Mouse (Mus musculus) skeletal muscle tissue, adult 2 months (tissue): Measurements from ENCODE around the gene Fgf3.
"Not testable (repeated sequence)": the region's sequence is repeated elsewhere in the genome, so short reads cannot be mapped to it uniquely, and the experiment has no call there.

Experiments
- DNase-seq: peaks from one replicate; pipeline ENCODE4 v3.0.0-alpha.2; 2012; ENCODE audit warnings: low read depth, low spot score

Gene Fgf3

GRCm38 (mm10) chr7:144857826-144858342 is 20.0 kb downstream of the Fgf3 start:
- DNase-seq, result no peak

GRCm38 (mm10) chr7:144858702-144859101 is 20.8 kb downstream of the Fgf3 start:
- no peak for DNase-seq

GRCm38 (mm10) chr7:144861056-144861768 is 23.3 kb downstream of the Fgf3 start:
- DNase-seq, result no peak

GRCm38 (mm10) chr7:144861769-144862070 is 23.8 kb downstream of the Fgf3 start:
- DNase-seq, result no peak

GRCm38 (mm10) chr7:144862126-144862525 is 24.2 kb downstream of the Fgf3 start:
- DNase-seq, result no peak

GRCm38 (mm10) chr7:144862712-144863111 is 24.8 kb downstream of the Fgf3 start:
- DNase-seq, result no peak

GRCm38 (mm10) chr7:144863196-144863595 is 25.3 kb downstream of the Fgf3 start:
- no peak for DNase-seq

- no peak for DNase-seq
Measured at GRCm38 (mm10) chr7:144864160-144864670, 26.3 kb downstream of the Fgf3 start.

GRCm38 (mm10) chr7:144867161-144867560 is 29.3 kb downstream of the Fgf3 start:
- no peak for DNase-seq

GRCm38 (mm10) chr7:144867602-144868001 is 29.7 kb downstream of the Fgf3 start:
- DNase-seq, result no peak

GRCm38 (mm10) chr7:144872420-144872819 is 34.5 kb downstream of the Fgf3 start:
- no peak for DNase-seq

- DNase-seq, result no peak
Measured at GRCm38 (mm10) chr7:144873160-144873559, 35.3 kb downstream of the Fgf3 start.

GRCm38 (mm10) chr7:144874226-144874625 is 36.3 kb downstream of the Fgf3 start:
- DNase-seq, result no peak

- no peak for DNase-seq
Measured at GRCm38 (mm10) chr7:144878401-144878800, 40.5 kb downstream of the Fgf3 start.

- no peak for DNase-seq
Measured at GRCm38 (mm10) chr7:144883106-144883505, 45.2 kb downstream of the Fgf3 start.

- DNase-seq, result no peak
Measured at GRCm38 (mm10) chr7:144887672-144888071, 49.8 kb downstream of the Fgf3 start.

GRCm38 (mm10) chr7:144888564-144889299 is 50.8 kb downstream of the Fgf3 start:
- DNase-seq, result no peak

GRCm38 (mm10) chr7:144890661-144891060 is 52.8 kb downstream of the Fgf3 start:
- DNase-seq, result not testable (repeated sequence)

GRCm38 (mm10) chr7:144891863-144892262 is 54.0 kb downstream of the Fgf3 start:
- DNase-seq, result no peak

- DNase-seq, result no peak
Measured at GRCm38 (mm10) chr7:144892322-144892721, 54.4 kb downstream of the Fgf3 start.
